Mouse (Mus musculus): ENCODE results near the gene Slc6a11. TPM values are rescaled to one million over a fixed set of nuclear protein-coding genes. Genes with fewer than 3 reads are reported as not detected.

Gene Slc6a11
- total and polyA plus RNA-seq, 3 experiments: not detected

GRCm38 (mm10) chr6:114096574-114096973 is 34.5 kb upstream of the Slc6a11 start:
- Histone ChIP-seq H3K27ac (ENCODE audit: control insufficient read depth, low read depth, low read length) (no peak overlapping the region), H3K36me3 (ENCODE audit: control insufficient read depth in 1 of 2, insufficient read depth in 2 of 2, low read length in 2 of 2) (no peaks in the 10 kb centered on the region), H3K9ac (ENCODE audit: control insufficient read depth, low read depth, low read length, poor library complexity, severe bottlenecking) (no peak overlapping the region), H3K27me3 (ENCODE audit: control insufficient read depth in 1 of 2, insufficient read depth in 2 of 2, low read length in 2 of 2) (no peaks in the 10 kb centered on the region), H3K4me3 (ENCODE audit: control insufficient read depth in 1 of 2, insufficient read depth in 1 of 2, low read depth in 2 of 2, low read length in 2 of 2) (no peak overlapping the region), H3K79me2 (ENCODE audit: control insufficient read depth, insufficient read depth, low read length, poor library complexity) (no peaks in the 10 kb centered on the region), H3K4me1 (ENCODE audit: control insufficient read depth in 1 of 2, insufficient read depth in 2 of 2, low read length in 2 of 2) (no peaks in the 10 kb centered on the region), H3K9me3 (replicated peaks; ENCODE audit: insufficient read depth, low read length) (no peaks in the 10 kb centered on the region)
- no peak for DNase-seq (ENCODE audit: low read depth, low spot score)
- TF ChIP-seq NELFE (IDR thresholded peaks at IDR 0.05; ENCODE audit: low read depth, low read length) (no peak), POLR2AphosphoS2 (IDR thresholded peaks at IDR 0.05; ENCODE audit: low read length) (no peak), MAX (IDR thresholded peaks at IDR 0.05; ENCODE audit: low read length) (no peak), ETS1 (IDR thresholded peaks at IDR 0.05; ENCODE audit: low read depth, low read length) (no peak), POLR2AphosphoS5 (IDR thresholded peaks at IDR 0.05; ENCODE audit: borderline replicate concordance, low read depth, low read length) (no peak), GATA1 (IDR thresholded peaks at IDR 0.05; ENCODE audit: low read depth, low read length) (no peak), JUND (IDR thresholded peaks at IDR 0.05; ENCODE audit: low read depth, low read length) (no peak), CHD1 (IDR thresholded peaks at IDR 0.05; ENCODE audit: low read depth, low read length) (no peak), E2F4 (IDR thresholded peaks at IDR 0.05; ENCODE audit: borderline replicate concordance, low read depth, low read length) (no peak), MYC (IDR thresholded peaks at IDR 0.05; ENCODE audit: low read depth, low read length) (no peak), UBTF (IDR thresholded peaks at IDR 0.05; ENCODE audit: borderline replicate concordance, insufficient read depth, low read depth, low read length) (no peak), USF2 (IDR thresholded peaks at IDR 0.05; ENCODE audit: borderline replicate concordance in 1 of 2, insufficient read depth in 1 of 2, low read depth in 1 of 2, low read length in 2 of 2) (no peak), ELF1 (IDR thresholded peaks at IDR 0.05; ENCODE audit: low read depth, low read length) (no peak), MXI1 (IDR thresholded peaks at IDR 0.05; ENCODE audit: low read depth, low read length) (no peak), EP300 (IDR thresholded peaks at IDR 0.05; ENCODE audit: low read depth in 1 of 2, low read length in 2 of 2) (no peak), TAL1 (IDR thresholded peaks at IDR 0.05; ENCODE audit: low read length) (no peak)

GRCm38 (mm10) chr6:114101923-114102322 is 29.1 kb upstream of the Slc6a11 start:
- Histone ChIP-seq H3K4me3 (ENCODE audit: control insufficient read depth in 1 of 2, insufficient read depth in 1 of 2, low read depth in 2 of 2, low read length in 2 of 2) (no peak overlapping the region), H3K79me2 (ENCODE audit: control insufficient read depth, insufficient read depth, low read length, poor library complexity) (no peaks in the 10 kb centered on the region), H3K36me3 (ENCODE audit: control insufficient read depth in 1 of 2, insufficient read depth in 2 of 2, low read length in 2 of 2) (no peaks in the 10 kb centered on the region), H3K9me3 (replicated peaks; ENCODE audit: insufficient read depth, low read length) (no peaks in the 10 kb centered on the region), H3K9ac (ENCODE audit: control insufficient read depth, low read depth, low read length, poor library complexity, severe bottlenecking) (no peak overlapping the region), H3K27ac (ENCODE audit: control insufficient read depth, low read depth, low read length) (no peak overlapping the region), H3K4me1 (ENCODE audit: control insufficient read depth in 1 of 2, insufficient read depth in 2 of 2, low read length in 2 of 2) (no peaks in the 10 kb centered on the region), H3K27me3 (ENCODE audit: control insufficient read depth in 1 of 2, insufficient read depth in 2 of 2, low read length in 2 of 2) (no peaks in the 10 kb centered on the region)
- TF ChIP-seq KAT2A (conservative IDR thresholded peaks at IDR 0.05; ENCODE audit: low read depth, low read length) (no peak), POLR2A (IDR thresholded peaks at IDR 0.05; ENCODE audit: control insufficient read depth in 1 of 2, insufficient read depth in 1 of 2, low read depth in 1 of 2, low read length in 2 of 2, poor library complexity in 1 of 2) (no peak), SIN3A (IDR thresholded peaks at IDR 0.05; ENCODE audit: low read length) (no peak), POLR2AphosphoS2 (IDR thresholded peaks at IDR 0.05; ENCODE audit: low read length) (no peak), HCFC1 (IDR thresholded peaks at IDR 0.05; ENCODE audit: low read depth, low read length) (no peak), MYB (IDR thresholded peaks at IDR 0.05; ENCODE audit: low read depth, low read length) (no peak), E2F4 (IDR thresholded peaks at IDR 0.05; ENCODE audit: borderline replicate concordance, low read depth, low read length) (no peak), POLR2AphosphoS5 (IDR thresholded peaks at IDR 0.05; ENCODE audit: borderline replicate concordance, low read depth, low read length) (no peak), MAFK (IDR thresholded peaks at IDR 0.05; ENCODE audit: borderline replicate concordance, low read depth, low read length) (no peak), RAD21 (IDR thresholded peaks at IDR 0.05; ENCODE audit: low read depth, low read length) (no peak), TBP (IDR thresholded peaks at IDR 0.05; ENCODE audit: low read depth, low read length) (no peak), ELF1 (IDR thresholded peaks at IDR 0.05; ENCODE audit: low read depth, low read length) (no peak), NELFE (IDR thresholded peaks at IDR 0.05; ENCODE audit: low read depth, low read length) (no peak)
- no peak for DNase-seq (ENCODE audit: low read depth, low spot score)

Measured in MEL (cell line).